8 mouse cellular contexts compared by ENCODE assay signal in genomic region chr10:126511511-126511910, GRCm38 (mm10).
DNase-seq lines count a peak whose midpoint lies in the region; ATAC-seq lines count a peak whose summit lies in the region.
"Had no signal": no experiment of that assay in that cellular context is flagged by ENCODE, and none has a peak within 500 bp of the region (broad histone marks: within the 10 kb centered on the region; RNA-seq: fewer than 3 reads in every experiment).

No protein-coding gene starts in this region.

- 95% methylated on average over 10 of the region's 10 CpGs for WGBS in hindbrain, embryonic 12.5 days
- WGBS in neural tube, embryonic 15.5 days: 96% methylated on average over 10 of the region's 10 CpGs

- no peak for ATAC-seq in hindbrain, embryonic 12.5 days (ENCODE audit: low FRiP score)
- no peak for ATAC-seq in neural tube, embryonic 15.5 days (ENCODE audit: low FRiP score)

- H3K27ac ChIP-seq in hindbrain, embryonic 12.5 days: no peak overlapping the region
- H3K27ac ChIP-seq in neural tube, embryonic 15.5 days (replicated peaks): no peak overlapping the region
- H3K27ac ChIP-seq: lung, embryonic 15.5 days had no signal

- no peak overlapping the region for H3K9ac ChIP-seq in hindbrain, embryonic 12.5 days
- H3K9ac ChIP-seq in neural tube, embryonic 15.5 days (replicated peaks): no peak overlapping the region
- H3K9ac ChIP-seq: lung, embryonic 15.5 days had no signal

- no peaks in the 10 kb centered on the region for H3K4me1 ChIP-seq in hindbrain, embryonic 12.5 days
- H3K4me1 ChIP-seq in neural tube, embryonic 15.5 days: no peaks in the 10 kb centered on the region
- H3K4me1 ChIP-seq: lung, embryonic 15.5 days had no signal

- no peaks in the 10 kb centered on the region for H3K9me3 ChIP-seq in hindbrain, embryonic 12.5 days (replicated peaks)
- H3K9me3 ChIP-seq in neural tube, embryonic 15.5 days (replicated peaks): no peaks in the 10 kb centered on the region
- H3K9me3 ChIP-seq: lung, embryonic 15.5 days had no signal

- no peak overlapping the region for H3K4me2 ChIP-seq in hindbrain, embryonic 12.5 days (replicated peaks)
- no peak overlapping the region for H3K4me2 ChIP-seq in neural tube, embryonic 15.5 days
- H3K4me2 ChIP-seq: lung, embryonic 15.5 days had no signal

- no peaks in the 10 kb centered on the region for H3K36me3 ChIP-seq in hindbrain, embryonic 12.5 days
- H3K36me3 ChIP-seq in neural tube, embryonic 15.5 days: no peaks in the 10 kb centered on the region
- H3K36me3 ChIP-seq: lung, embryonic 15.5 days had no signal

- DNase-seq in adrenal gland, postnatal 25 days: peak; percentile 92
- DNase-seq in cerebellum, postnatal 25 days: peak; percentile 87 to 88
- peak; percentile 93 for DNase-seq in kidney, postnatal 10 days
- peak; percentile 93 for DNase-seq in left cerebral cortex, postnatal 4 days
- peak; percentile 100 for DNase-seq in testis, postnatal 10 days (ENCODE audit: low spot score)

- no peaks in the 10 kb centered on the region for H3K27me3 ChIP-seq in hindbrain, embryonic 12.5 days
- H3K27me3 ChIP-seq in neural tube, embryonic 15.5 days (replicated peaks): no peaks in the 10 kb centered on the region
- H3K27me3 ChIP-seq: lung, embryonic 15.5 days had no signal

- intact Hi-C loops in left cerebral cortex, postnatal 4 days (cut with DNase I): no loop called here

- H3K4me3 ChIP-seq in hindbrain, embryonic 12.5 days: no peak overlapping the region
- H3K4me3 ChIP-seq in neural tube, embryonic 15.5 days (replicated peaks): no peak overlapping the region
- H3K4me3 ChIP-seq: lung, embryonic 15.5 days had no signal
